Mouse (Mus musculus): ENCODE results near the gene Klc1.

Klc1 gene

DNA sequence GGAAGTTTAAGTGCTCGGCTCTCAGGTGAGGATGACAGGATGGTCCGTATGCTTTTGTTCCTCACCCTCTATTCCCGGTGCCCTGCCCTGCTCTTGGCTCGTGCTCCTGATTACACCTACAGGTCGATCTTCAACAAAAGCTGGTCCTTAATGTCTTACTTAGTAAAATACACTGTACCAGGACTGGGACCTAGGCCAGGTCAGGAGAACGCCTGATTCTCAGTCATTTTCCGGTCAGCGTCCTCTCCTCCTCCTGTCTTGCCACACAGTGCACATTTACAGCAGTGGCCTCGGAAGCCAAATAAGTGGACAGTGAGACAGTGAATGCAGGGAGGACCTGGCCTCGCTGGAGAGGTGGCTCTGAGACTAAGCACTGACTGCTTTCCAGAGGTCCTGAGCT, 12.0 kb downstream of the Klc1 start:
- no peak for DNase-seq (ENCODE audit: low spot score in 2 of 2)

DNA sequence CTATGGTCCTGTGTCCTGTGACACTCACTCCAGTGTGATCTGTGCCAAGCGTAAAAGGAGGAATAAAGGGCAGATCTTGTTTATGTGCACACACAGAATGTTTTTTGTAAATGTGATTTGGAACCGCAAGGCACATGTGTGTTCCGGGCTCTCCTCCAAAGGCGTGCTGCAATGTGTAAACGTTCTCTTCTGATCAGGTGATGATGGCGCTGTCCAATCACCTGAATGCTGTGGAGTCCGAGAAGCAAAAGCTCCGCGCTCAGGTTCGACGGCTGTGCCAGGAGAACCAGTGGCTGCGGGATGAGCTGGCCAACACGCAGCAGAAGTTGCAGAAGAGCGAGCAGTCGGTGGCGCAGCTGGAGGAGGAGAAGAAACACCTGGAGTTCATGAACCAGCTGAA, 15.5 kb downstream of the Klc1 start:
- no peak for DNase-seq (ENCODE audit: low spot score in 2 of 2)

DNA sequence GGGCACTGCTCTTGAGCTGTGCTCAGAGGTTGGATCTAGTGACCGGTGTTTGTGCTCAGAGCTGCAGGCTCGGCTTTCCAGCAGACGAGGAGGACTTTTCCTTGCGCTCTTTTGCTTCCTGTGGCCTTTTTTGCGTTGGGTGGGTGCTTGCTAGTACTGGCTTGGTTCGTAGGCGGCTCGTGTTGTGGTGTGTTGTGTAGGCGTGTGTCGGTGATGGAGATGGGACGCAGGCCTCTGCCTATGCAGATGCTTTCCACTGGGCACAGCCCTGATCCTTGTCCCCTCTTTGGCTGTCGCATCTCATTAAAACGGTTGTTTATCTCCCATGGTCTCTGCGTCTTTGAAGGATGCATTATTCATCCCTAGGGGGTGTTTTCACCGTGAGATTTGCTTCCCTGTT, 16.2 kb downstream of the Klc1 start:
- DNase-seq (ENCODE audit: low spot score in 2 of 2) = no peak

DNA sequence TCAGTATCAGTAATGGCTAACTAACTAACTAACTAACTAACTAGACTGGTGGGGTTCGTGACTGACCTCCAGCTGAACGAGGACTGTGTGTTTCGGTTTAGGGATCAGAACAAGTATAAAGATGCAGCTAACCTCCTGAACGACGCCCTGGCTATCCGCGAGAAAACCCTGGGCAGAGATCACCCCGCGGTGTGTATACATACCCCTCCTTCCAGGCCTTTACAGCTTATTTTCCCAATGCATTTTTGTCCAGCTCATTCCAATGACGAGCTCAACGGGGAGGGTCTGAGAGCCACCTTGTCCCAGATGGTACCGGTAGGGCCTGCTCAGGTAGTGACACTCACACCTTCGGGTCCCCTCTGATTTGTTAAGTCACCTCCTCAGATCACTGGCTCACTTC, 19.3 kb downstream of the Klc1 start:
- no peak for DNase-seq (ENCODE audit: low spot score in 2 of 2)

DNA sequence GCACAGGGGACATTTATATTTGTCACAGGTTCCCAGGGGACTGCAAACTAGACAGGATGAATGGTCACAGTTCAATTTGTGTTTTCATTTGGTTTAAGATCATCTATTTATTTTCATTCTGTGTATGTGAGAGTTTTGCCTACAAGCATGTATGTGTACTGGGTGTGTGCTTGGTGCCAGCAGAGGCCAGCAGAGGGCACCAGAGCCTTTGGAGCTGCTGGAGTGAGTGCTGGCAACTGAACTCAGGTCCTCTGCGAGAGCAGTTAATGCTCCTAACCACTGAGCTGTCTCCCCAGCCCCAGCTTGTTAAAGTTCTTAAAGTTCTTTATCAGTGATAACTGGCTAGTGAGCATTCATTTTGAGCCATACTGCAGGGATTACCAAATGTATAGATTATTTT, 20.9 kb downstream of the Klc1 start:
- no peak for DNase-seq (ENCODE audit: low spot score in 2 of 2)

DNA sequence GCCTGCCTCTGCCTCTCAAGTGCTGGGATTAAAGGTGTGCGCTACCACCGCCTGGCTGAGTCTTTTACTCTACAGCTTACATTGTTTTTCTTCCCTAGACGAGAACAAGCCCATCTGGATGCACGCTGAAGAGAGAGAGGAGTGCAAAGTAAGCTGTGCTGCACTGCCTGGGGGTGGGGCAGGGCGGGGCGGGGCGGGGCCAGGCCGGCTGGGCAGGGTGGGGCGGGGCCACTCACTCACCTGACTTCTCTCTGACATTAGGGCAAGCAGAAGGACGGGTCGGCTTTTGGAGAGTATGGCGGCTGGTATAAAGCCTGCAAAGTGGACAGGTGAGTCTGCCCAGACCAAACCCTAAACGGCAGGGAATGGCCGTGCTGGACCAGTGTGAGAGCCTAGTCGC, 26.5 kb downstream of the Klc1 start:
- no peak for DNase-seq (ENCODE audit: low spot score in 2 of 2)

DNA sequence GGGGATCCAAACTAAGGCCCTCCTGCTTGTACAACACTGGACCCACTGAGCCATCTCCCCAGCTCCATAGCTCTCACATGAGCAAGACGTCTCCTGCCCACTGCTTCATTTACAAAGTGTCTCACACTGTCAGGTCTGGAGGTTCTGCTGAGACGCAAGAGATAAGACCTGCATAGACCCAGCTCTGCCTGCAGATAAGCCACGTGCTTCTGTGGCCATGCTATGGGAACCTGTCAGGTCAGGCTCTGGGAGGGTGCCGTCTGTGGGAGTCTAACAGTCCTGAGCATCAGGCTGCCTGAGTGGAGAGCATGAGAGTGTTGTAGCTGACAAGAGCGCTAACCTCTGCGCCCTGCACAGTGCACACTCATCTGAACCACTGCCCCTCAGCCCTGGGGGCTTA, 28.4 kb downstream of the Klc1 start:
- DNase-seq (ENCODE audit: low spot score in 2 of 2) = no peak

DNA sequence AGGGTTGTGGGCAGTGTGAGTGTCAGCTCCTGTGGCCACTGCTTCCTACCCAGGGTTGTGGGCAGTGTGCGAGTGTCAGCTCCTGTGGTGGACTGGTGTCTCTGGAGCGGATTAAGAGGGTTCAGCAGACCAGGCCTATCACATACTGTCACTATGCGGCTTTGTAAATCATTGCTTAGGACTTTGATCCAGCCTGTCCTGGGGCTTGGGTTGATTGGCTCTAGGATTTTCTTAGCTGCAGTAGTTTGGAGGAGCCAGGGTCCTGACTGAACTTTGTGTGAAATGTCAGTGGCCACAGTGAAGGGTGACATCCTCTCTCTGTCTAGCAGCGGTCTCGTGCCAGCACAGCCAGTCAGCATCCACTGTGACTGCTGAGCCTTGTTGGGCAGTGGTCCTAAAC, 31.4 kb downstream of the Klc1 start:
- no peak for DNase-seq (ENCODE audit: low spot score in 2 of 2)

DNA sequence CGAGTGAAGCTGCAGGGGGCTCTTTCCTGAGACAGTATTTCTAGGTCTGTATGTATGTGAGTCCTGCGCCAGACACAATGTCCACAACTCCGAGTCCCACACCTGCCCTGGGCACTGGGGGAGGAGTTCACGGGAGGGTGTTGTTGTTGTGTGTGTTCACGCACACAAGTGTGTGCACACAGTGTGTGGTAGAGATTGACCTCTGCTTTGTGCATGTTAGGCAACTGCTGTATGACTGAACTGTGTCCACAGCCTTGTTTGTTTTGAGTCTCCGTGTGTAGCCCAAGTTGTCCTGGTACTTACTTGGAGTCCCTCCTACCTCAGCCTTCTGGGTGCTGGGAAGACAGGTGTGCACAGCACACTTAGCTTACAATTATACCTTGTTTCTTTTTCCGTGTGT, 32.0 kb downstream of the Klc1 start:
- DNase-seq (ENCODE audit: low spot score in 2 of 2) = no peak

DNA sequence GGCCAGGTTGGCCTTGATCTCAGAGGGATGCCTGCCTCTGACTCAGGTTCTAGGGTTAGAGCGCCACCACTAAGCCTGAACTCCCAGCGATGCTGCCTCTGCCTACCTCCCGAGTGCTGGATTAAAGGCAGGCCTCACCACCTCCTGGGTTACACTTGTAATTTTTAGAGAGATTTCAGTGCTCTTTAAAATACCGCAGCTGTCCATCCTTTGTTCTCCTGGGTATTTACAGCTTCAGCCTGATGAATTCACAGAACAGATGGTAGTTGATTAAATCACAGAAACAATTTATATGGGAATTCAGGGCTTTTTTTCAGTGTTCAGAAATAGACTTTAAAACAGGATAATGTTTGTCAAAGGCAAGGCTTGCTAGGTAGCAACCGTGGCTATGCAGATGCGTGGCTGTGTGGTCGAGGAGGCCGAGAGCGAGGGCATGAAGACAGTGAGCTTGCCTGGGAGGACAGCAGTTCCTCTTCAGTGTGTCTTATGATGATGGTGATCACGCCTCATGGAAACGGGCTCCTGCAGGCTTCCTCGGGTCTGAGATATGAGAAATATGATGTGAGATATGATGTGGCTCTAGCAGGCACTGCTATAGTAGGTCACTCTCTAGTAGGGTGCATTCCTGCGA, 32.9 kb downstream of the Klc1 start:
- no peak for DNase-seq (ENCODE audit: low spot score in 2 of 2)

DNA sequence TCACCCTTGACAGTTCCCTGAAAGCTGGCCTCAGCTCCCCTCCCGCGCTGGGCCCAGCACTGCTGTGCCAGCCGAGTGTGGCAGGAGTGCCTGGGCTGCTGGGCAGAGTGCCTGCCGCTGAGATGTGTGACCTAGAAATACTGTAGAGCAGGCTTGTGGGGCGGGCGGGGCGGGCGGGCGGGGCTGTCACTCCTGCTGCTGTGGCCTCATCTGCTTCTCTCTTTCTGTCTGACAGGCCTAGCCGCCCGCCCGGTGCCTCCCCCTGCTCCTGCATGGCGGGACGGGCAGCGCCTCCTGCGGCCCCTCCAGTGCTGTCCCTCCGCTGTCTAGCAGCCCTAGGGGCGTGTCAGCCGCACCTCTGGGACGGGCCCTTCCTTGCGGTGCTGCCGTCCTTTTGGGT, 35.5 kb downstream of the Klc1 start:
- DNase-seq (ENCODE audit: low spot score in 2 of 2) = peak in 1 of 2 experiments; percentile 10

DNA sequence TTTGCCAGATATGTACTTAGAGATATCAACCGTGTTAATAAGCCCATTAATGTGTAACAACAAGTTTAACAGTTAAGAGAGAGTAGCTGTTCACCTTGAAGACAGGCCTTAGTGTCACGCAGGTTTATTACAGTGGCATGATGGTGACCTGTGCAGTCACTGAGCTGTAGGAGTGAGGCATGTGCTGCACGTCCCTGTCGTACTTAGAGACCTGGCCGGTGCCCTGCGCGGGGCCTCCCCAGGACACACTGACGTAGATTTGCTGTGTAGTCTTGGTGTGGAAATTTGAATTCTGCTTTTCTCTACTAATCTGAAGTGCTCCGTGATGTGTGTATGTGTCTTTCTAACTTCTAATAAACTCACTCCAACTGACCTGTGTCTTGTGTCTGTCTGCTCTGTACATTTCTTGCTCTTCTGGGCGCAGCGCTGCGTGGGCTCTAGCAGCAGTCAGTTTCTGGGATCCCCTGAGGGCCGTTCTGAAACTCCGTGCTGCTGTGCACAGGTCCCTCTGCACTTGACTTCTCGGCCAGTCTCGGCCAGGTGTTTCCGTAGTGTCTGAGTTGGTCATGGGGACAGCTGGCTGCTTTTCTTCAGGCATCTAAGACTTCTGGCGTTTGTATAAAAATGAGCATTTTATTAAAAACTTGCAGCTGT, 36.0 kb downstream of the Klc1 start:
- no peak for DNase-seq (ENCODE audit: low spot score in 2 of 2)

DNA sequence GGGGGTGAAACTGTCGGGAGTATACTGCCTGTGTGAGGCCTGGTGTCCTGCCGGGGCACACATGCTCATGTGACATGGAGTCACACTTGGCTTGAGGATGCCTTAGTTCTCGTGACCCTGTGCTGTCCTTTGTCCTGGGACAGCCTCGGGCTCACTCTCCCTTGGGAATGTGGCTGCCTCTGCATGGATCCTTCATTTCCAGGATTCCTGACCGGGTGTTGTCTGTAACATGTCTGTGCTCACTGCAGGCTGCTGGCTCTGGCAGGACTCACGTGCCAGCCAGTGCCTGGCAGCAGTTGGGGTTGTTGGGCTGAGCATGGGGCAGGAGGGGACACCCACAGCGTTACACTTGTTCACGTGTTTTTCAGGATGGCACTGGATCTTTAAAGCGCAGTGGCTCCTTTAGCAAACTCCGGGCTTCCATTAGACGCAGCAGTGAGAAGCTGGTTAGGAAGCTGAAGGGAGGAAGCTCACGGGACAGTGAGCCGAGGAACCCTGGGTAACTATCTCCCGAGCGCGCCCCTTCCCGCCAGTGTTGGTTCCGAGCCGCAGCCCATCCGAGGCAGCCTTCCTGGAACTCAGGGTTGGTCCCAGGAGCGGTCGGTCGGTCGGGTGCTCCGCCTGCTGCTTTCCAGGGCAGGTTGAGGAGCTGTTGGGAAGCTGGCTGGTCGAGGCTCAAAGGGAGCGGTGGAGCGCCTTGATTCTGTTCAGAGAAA, 36.7 kb downstream of the Klc1 start:
- DNase-seq (ENCODE audit: low spot score in 2 of 2) = no peak

DNA sequence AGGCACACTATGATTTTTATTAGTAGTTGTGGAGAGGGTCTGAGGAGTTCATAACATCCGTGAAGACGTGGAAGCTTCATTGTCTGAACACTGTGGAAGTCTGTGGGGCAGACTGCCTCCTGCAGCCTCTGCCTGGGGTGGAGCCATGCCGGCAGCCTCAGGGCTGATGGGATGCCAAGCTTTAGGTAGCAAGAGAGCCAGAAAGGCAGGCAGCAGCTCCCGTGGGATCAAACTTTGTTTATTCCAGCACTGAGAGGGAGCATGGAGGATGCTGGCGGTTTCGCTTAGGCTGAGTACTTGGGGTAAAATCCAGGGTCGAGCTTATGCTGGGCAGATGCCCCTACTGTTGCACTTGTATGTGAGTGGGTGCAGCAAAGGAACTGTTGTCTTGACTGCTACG, 38.6 kb downstream of the Klc1 start:
- no peak for DNase-seq (ENCODE audit: low spot score in 2 of 2)

DNA sequence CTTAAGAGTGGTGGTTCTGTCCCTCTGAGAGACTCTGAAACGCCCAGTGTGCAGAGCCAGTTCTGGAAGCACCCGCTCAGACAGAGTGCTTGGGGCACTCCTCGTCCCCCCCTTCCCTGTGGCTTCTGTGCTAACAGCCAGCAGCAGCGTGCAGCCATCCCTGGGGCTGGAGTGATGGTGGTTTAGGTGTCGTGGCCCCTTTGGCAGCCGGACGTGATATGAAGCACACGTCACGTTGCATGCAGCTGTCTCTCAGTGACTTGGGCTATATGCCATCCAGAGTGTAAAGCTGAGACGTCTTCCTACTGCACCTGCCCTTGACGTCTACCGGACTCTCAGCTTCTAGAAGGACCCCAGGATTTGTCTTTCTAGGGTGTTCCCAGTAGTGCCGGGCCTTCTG, 39.8 kb downstream of the Klc1 start:
- DNase-seq (ENCODE audit: low spot score in 2 of 2) = no peak

DNA sequence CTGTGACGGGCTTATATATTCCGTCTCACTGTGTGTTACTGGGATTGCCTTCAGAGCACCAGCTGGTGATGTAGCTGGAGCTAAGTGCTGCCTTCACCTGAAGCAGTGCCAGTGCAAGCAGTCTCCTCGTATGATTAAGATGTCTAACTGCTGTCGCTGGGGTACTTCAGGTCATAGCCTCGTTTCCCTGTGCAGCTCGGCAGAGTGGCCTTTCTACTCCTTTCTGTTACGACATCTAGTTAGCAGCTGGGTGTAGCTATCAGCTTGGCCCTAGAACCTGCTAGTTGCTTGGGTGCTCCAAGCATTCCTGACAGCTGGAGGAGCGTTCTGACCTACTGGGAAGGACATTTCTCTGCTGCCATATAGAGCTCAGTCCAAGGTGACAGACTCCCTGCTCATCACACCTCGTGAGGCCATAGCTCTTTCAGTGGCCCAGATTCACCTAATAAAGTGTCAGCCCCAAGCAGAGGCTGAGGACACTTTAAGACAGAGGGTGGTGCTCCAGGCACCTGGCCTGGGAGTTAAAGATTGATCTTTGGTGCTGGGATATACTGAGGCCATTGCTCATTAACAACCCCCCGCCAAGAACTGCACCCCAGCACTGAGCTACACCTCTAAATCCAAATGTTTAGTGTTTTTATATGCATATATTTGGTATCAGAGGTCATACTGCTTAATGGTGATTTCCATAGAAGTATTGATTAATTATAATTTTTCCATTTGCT, 42.0 kb downstream of the Klc1 start:
- no peak for DNase-seq (ENCODE audit: low spot score in 2 of 2)

DNA sequence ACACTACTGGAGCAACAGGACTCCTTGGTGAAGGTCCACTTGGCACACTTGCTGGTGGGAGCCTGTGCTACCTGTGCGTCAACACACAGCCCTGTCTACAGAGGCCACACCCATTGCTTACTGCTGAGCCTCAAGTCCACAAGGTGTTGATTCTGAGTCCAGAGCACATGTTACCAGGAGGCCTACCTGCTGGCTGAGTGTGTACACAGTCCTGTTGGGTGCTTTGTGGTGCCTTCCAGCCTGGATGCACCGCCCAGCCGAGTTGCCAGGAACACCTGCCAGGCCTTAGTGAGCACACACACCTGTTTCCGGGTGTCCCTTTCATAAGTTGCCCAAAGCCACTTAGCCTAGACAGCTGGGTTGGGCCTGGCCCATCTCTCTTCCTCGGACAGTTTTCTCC, 44.9 kb downstream of the Klc1 start:
- no peak for DNase-seq (ENCODE audit: low spot score in 2 of 2)

DNA sequence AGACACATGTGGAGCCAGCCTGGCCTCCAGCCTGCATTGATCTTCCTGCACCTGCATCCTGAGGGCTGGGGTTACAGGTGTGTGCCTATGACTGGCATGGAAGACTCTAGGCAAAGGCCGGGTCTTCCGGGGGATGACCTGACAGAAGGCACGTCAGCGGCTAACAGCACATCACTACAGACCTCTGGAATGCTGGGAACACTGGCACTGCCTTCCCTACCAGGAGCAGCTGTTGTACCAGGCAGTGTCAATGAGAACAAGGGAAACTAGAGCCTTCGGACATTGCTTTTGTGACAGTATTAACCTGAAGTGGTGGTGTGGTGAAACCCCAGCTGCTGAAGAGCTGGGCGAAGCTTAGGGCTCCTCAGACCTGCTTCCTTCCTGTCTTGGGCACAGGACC, 50.1 kb downstream of the Klc1 start:
- DNase-seq (ENCODE audit: low spot score in 2 of 2) = no peak

DNA sequence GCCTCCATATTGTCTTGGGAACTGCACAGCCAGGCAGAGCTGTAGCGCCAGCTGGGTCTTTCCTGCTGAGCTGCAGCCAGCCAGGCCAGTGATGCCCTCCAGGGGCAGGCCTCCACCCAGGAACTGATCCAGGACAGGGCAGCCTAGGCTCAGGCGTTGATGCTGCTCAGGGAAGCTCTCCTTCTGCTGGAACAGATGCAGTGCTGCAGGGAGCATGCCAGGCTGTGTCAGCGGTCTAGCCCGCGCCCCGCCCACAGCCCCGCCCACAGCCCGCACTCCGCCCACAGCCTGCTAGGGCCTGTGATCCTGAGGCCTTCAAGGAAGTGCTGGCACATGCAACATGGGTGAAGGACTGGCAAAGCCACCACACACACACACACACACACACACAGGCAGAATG, 51.1 kb downstream of the Klc1 start:
- peak; percentile 41 to 51 for DNase-seq (ENCODE audit: low spot score in 2 of 2)

DNA sequence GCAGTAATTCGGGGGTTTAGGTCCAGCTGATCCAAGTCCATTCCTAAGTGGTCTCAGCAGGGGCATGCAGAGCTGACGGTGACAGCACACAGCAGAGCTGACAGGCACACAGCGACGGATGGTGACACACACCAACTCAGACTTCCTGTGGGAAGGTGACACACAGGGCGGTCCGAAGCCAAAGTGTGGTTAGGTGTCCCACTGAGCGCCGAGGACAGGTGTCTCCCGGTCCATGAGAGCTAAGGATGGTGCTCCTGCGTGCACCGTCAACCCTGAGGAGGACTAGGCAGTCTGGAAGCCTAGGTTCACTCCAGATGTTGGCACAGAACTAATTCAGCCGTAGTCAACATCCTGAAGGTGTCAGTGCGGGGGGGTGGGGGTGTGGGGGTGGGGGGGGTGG, 53.4 kb downstream of the Klc1 start:
- DNase-seq (ENCODE audit: low spot score in 2 of 2) = no peak

DNA sequence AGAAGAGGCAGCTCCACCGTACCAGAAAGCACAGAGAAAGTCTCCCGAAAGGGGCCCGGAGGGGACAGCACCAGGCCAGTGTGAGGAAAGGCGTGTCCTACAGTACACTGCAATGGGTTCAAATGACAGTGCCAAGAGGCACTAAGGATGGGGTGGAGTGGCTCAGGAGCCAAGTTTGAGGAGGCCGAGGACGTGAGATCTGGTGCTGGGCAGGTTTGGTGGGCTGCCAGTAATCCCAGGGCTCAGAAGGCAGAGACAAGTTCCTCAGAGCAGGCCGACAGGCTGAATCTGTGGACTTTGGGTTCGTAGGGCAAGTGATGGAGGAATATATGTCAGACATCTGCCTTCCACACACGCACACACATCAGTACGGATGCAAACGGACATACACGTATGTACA, 54.0 kb downstream of the Klc1 start:
- DNase-seq (ENCODE audit: low spot score in 2 of 2) = no peak

DNA sequence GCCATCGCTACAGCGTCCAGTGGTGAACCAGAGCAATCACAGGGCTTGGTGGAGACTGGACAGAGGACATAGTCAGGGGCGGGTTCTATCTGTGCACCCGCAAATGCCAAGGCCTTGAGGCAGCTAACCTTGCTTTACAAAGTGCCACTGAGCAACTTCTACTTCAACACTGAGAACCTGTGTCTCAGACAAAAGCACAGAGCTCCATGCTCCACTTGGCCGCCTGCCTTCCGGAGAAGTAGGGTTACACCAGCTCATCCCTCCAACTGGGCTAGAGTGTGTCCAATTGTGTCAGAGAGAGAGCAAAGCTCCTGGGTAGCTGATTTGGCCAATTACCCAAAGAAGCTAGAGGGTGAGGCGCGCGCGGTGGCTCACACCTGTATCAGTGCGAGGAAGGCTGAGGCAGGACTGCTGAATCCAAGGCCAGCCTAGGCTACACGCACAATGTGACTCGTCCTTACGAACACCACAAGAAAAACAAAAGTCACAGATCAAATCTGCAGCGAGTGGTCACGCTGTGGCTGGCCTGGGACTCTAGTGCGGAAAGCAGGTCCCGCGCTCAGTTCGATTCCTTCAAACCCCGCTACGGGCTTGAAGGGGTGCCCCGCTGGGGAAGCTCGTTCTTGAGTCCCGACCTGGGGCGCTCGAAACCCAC, 54.6 kb downstream of the Klc1 start:
- DNase-seq (ENCODE audit: low spot score in 2 of 2) = no peak

All from spleen, postnatal 36 days (tissue).